ENCODE assay signal across 25 mouse cellular contexts in the genomic region with DNA sequence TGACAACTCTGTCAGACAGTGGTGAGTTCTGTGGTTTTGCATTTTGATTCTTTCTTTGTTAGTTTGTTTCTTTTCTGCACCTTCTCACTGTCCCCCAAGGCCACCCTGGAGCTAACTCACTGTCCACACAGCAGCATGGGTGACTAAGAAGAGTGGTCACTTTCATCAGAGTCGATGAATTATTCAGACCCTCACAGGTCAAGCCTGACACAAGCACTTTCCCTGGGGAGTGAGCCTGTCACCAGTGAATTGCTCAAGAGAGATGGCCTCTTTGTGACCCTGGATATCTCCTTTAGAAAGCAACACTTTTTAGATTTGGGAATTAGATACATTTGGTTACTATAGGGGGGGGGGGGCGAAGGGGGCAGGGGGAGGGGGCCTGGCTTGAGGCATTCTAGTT. TPM values are rescaled to one million over a fixed set of nuclear protein-coding genes. Genes with fewer than 3 reads are reported as not detected.
DNase-seq lines count a peak whose midpoint lies in the region; ATAC-seq and TF ChIP-seq lines count a peak whose summit lies in the region.
"Had no signal": no experiment of that assay in that cellular context is flagged by ENCODE, and none has a peak within 500 bp of the region (broad histone marks: within the 10 kb centered on the region; RNA-seq: fewer than 3 reads in every experiment).

No protein-coding gene starts in this region.

- H3K9ac ChIP-seq in heart, postnatal 0 days (replicated peaks; ENCODE audit: low read depth, low read length) = no peak overlapping the region
- H3K9ac ChIP-seq: embryonic facial prominence, embryonic 12.5 days; embryonic facial prominence, embryonic 15.5 days; forebrain, postnatal 0 days; heart, embryonic 15.5 days; hindbrain, embryonic 14.5 days had no signal

- peak overlapping the region; percentile 91 for H3K27ac ChIP-seq in gastrocnemius, adult 2 months
- H3K27ac ChIP-seq in heart, postnatal 0 days (ENCODE audit: low read depth) = peak overlapping the region; percentile 85; the same call in 1 of the 2 replicates
- H3K27ac ChIP-seq in brown adipose tissue, adult 24 weeks (replicated peaks; ENCODE audit: low read depth, low read length) = peak overlapping the region; percentile 100
- H3K27ac ChIP-seq in left cerebral cortex, adult 2 months = no peak overlapping the region
- H3K27ac ChIP-seq: hindbrain, embryonic 14.5 days; hindbrain, postnatal 0 days had no signal

- no peak for TF ChIP-seq CTCF in gastrocnemius, adult 2 months (IDR thresholded peaks at IDR 0.05)
- no peak for TF ChIP-seq CTCF in heart, postnatal 0 days (IDR thresholded peaks at IDR 0.05; ENCODE audit: low read depth)
- TF ChIP-seq CTCF in left cerebral cortex, adult 2 months (IDR thresholded peaks at IDR 0.05) = no peak

- DNase-seq in gastrocnemius, adult 2 months = no peak
- DNase-seq in gastrocnemius, adult 8-10 months (ENCODE audit: low spot score in 2 of 2) = no peak
- DNase-seq in heart, postnatal 0 days (ENCODE audit: low spot score) = no peak
- DNase-seq in heart, adult 8-10 months (ENCODE audit: low spot score) = no peak
- DNase-seq in left cerebral cortex, adult 2 months (ENCODE audit: extremely low spot score in 1 of 2, low spot score in 2 of 2) = no peak
- DNase-seq: cerebellum, adult 11 months; cerebellum, adult 2 months; cerebellum, adult 9-11 months; cerebellum, postnatal 25 days; forebrain, postnatal 0 days; gastrocnemius, postnatal 10 days; gastrocnemius, postnatal 36 days; heart, postnatal 14 days; heart, postnatal 4 days; kidney, adult 18-20 months had no signal

- TF ChIP-seq EP300 in heart, postnatal 0 days (IDR thresholded peaks at IDR 0.05; ENCODE audit: low read depth) = no peak

- WGBS in heart, postnatal 0 days = 43% methylated on average over 2 of the region's 2 CpGs

- no peaks in the 10 kb centered on the region for H3K9me3 ChIP-seq in heart, postnatal 0 days (replicated peaks; ENCODE audit: control insufficient read depth, low read length)
- H3K9me3 ChIP-seq: embryonic facial prominence, embryonic 12.5 days; embryonic facial prominence, embryonic 15.5 days; heart, embryonic 15.5 days had no signal

- no peaks in the 10 kb centered on the region for H3K36me3 ChIP-seq in heart, postnatal 0 days (replicated peaks; ENCODE audit: control insufficient read depth, insufficient read depth, low read length)
- H3K36me3 ChIP-seq: embryonic facial prominence, embryonic 12.5 days; embryonic facial prominence, embryonic 15.5 days; heart, embryonic 15.5 days had no signal

- H3K4me2 ChIP-seq in heart, postnatal 0 days (ENCODE audit: low read depth, low read length) = no peak overlapping the region
- H3K4me2 ChIP-seq: embryonic facial prominence, embryonic 12.5 days; embryonic facial prominence, embryonic 15.5 days; heart, embryonic 11.5 days; heart, embryonic 15.5 days; hindbrain, embryonic 14.5 days had no signal

- H3K4me1 ChIP-seq in heart, postnatal 0 days (ENCODE audit: control insufficient read depth, insufficient read depth) = peaks cover 42% of the 10 kb centered on the region
- peaks cover 52% of the 10 kb centered on the region for H3K4me1 ChIP-seq in brown adipose tissue, adult 24 weeks (ENCODE audit: control insufficient read depth, insufficient read depth, insufficient read length, low read length)

- H3K4me3 ChIP-seq in gastrocnemius, adult 2 months = no peak overlapping the region
- no peak overlapping the region for H3K4me3 ChIP-seq in heart, postnatal 0 days (ENCODE audit: low read depth, low read length)
- H3K4me3 ChIP-seq in brown adipose tissue, adult 24 weeks (ENCODE audit: insufficient read depth, low read depth, low read length) = no peak overlapping the region
- no peak overlapping the region for H3K4me3 ChIP-seq in left cerebral cortex, adult 2 months
- H3K4me3 ChIP-seq: embryonic facial prominence, embryonic 12.5 days; embryonic facial prominence, embryonic 15.5 days; heart, embryonic 15.5 days had no signal

- ATAC-seq in heart, postnatal 0 days (ENCODE audit: insufficient read depth, low read depth) = no peak
- ATAC-seq: activated CD4-positive, CD25-positive, alpha-beta regulatory T cell, adult 4 months; forebrain, embryonic 14.5 days; forebrain, postnatal 0 days; hindbrain, postnatal 0 days; inflammation-experienced regulatory T-cells, adult 6 months had no signal

- H3K27me3 ChIP-seq in heart, postnatal 0 days (ENCODE audit: control insufficient read depth, insufficient read depth, low read length) = no peaks in the 10 kb centered on the region
- H3K27me3 ChIP-seq: embryonic facial prominence, embryonic 12.5 days; embryonic facial prominence, embryonic 15.5 days; heart, embryonic 15.5 days had no signal

- intact Hi-C loops in gastrocnemius, adult 2 months (cut with DNase I) = no loop called here
- intact Hi-C loops in left cerebral cortex, adult 2 months (cut with DNase I) = no loop called here

RNA-seq across cellular contexts. Expression of gene Sec14l1, which starts 15.6 kb away (rescaled TPM):
- total RNA-seq in gastrocnemius, adult 2 months (2021) = 10 to 100 TPM; 52.3 to 52.8 TPM
- total RNA-seq in gastrocnemius, adult 8-10 months (2022) = 10 to 100 TPM; 42.6 to 56.1 (median 50.7) TPM
- 62.1 and 71.6 TPM in 2 replicates for total RNA-seq in heart, postnatal 0 days (2014; rRNA removed; ENCODE audit: low replicate concordance)
- polyA plus RNA-seq in heart, postnatal 0 days (2015; fragmentation: Nextera tagmentation; extraction: Ambion mirVana) = 36.4 and 38.0 TPM in 2 replicates
- total RNA-seq in heart, adult 8-10 months (2022) = 10 to 100 TPM; 61.1 to 74.3 (median 69.2) TPM
- polyA plus RNA-seq in brown adipose tissue, adult 24 weeks (2012; ENCODE audit: insufficient read depth, insufficient read length, missing spikeins) = 35.4 and 37.4 TPM in 2 replicates
- total RNA-seq in left cerebral cortex, adult 2 months (2021) = 100 to 1,000 TPM; 198 to 229 TPM
